Mouse (Mus musculus) limb, embryonic 11.5 days (tissue): ENCODE results near the gene Slc36a4. TPM values are rescaled to one million over a fixed set of nuclear protein-coding genes. Genes with fewer than 3 reads are reported as not detected.
A peak's percentile ranks its signal among the peaks of the same experiment; 100 is the strongest.

Experiments
- ATAC-seq: fragments of 200-750 bp; cut with Nextera tagmentation; 2 replicates; pipeline ENCODE4 v1.8.0; 2017; ENCODE audit warnings: low read depth; ENCODE audit not compliant: insufficient number of reproducible peaks, low FRiP score, low TSS enrichment
- DNase-seq: peaks from one replicate; pipeline ENCODE4 v3.0.0-alpha.2; 2015; ENCODE audit warnings: low spot score
- H3K27ac ChIP-seq: fragments of 300-500 bp; sonication (generic); replicated peaks from 2 replicates; pipeline ENCODE4 v1.5.1; 2014; ENCODE audit warnings: low read depth, mild to moderate bottlenecking, low read length
- H3K27me3 ChIP-seq: fragments of 300-500 bp; sonication (generic); 2 replicates; pipeline ENCODE4 v1.6.1; 2014; ENCODE audit warnings: mild to moderate bottlenecking, low read length, mixed read lengths; ENCODE audit not compliant: control insufficient read depth, insufficient read depth
- H3K36me3 ChIP-seq: fragments of 300-500 bp; sonication (generic); 2 replicates; pipeline ENCODE4 v1.6.1; 2014; ENCODE audit warnings: mild to moderate bottlenecking, low read length, moderate library complexity, mixed read lengths; ENCODE audit not compliant: control insufficient read depth, insufficient read depth
- H3K4me1 ChIP-seq: fragments of 300-500 bp; sonication (generic); 2 replicates; pipeline ENCODE4 v1.6.1; 2014; ENCODE audit warnings: low read length, mixed read lengths; ENCODE audit not compliant: control insufficient read depth, insufficient read depth
- H3K4me2 ChIP-seq: fragments of 300-500 bp; sonication (generic); 2 replicates; pipeline ENCODE4 v1.6.1; 2014; ENCODE audit warnings: low read depth, mild to moderate bottlenecking, moderate library complexity; ENCODE audit not compliant: severe bottlenecking
- H3K4me3 ChIP-seq: fragments of 300-500 bp; sonication (generic); 2 replicates; pipeline ENCODE4 v1.5.1; 2014; ENCODE audit warnings: low read depth, low read length
- H3K9ac ChIP-seq: fragments of 300-500 bp; sonication (generic); 2 replicates; pipeline ENCODE4 v1.6.1; 2014; ENCODE audit warnings: mild to moderate bottlenecking, low read length
- H3K9me3 ChIP-seq: fragments of 300-500 bp; sonication (generic); 2 replicates; pipeline ENCODE4 v1.6.1; 2016; ENCODE audit warnings: low read length; ENCODE audit not compliant: control insufficient read depth
- WGBS: fragments of 180-500 bp; shearing (Covaris S2); extraction: QIAGEN DNeasy Blood & Tissue Kit; methylation state at CpG from one replicate; pipeline ENCODE4 v1.1.7; 2014; 5-methylcytosine and 5-hydroxymethylcytosine counted together
- polyA plus RNA-seq: library from polyadenylated mRNA; unstranded; fragments of >200 nt; fragmentation: Nextera tagmentation; extraction: Ambion mirVana; gene quantifications from 2 replicates; pipeline ENCODE4 v1.2.1, GENCODE M21; 2014

Slc36a4 gene
- polyA plus RNA-seq, 1 experiment from 2014 or later: 22.3 TPM

GRCm38 (mm10) chr9:15792076-15792475 is 82.5 kb downstream of the Slc36a4 start:
- Histone ChIP-seq H3K4me1 (no peaks in the 10 kb centered on the region), H3K4me3 (no peak overlapping the region), H3K9me3 (no peaks in the 10 kb centered on the region; the same call in 1 of the 2 replicates), H3K27me3 (no peaks in the 10 kb centered on the region), H3K36me3 (no peaks in the 10 kb centered on the region), H3K9ac (no peak overlapping the region), H3K4me2 (no peak overlapping the region), H3K27ac (no peak overlapping the region)
- WGBS: 90% methylated on average over 9 of the region's 9 CpGs
- ATAC-seq (no peak), DNase-seq (peak; percentile 13)

Other genes starting within 250 kb of the Slc36a4 start
- gene Smco4, start 216.3 kb upstream of the Slc36a4 start, polyA plus RNA-seq: 4.9 and 7.5 TPM in 2 replicates
- gene Deup1, start 81.8 kb upstream of the Slc36a4 start, polyA plus RNA-seq: 0.21 TPM in 1 of 2 replicates, not detected in the other
- not detected in 2 replicates for gene Mtnr1b, start 164.8 kb downstream of the Slc36a4 start, polyA plus RNA-seq